Mouse (Mus musculus) T-helper 1 cell (primary cell): ENCODE measurements around the gene Lce6a.

Source experiments
- in situ Hi-C: fragments of 300-600 bp; cut with MboI, MseI; formaldehyde crosslinking; loops from one replicate; pipeline ENCODE4 v1.15.1; 2025; ENCODE audit warnings: high pct_unique_total_duplicates

Gene Lce6a

GRCm38 (mm10) chr3:92572514-92573155, 48.8 kb downstream of the Lce6a start:
- in situ Hi-C loops = no loop called here
